Mouse (Mus musculus) T-cell, adult 2 months (primary cell): ENCODE data around the gene Shisa5.
A peak's percentile ranks its signal among the peaks of the same experiment; 100 is the strongest.

Experiments
- DNase-seq: peaks from one replicate; pipeline ENCODE4 v3.0.0; 2022; ENCODE audit warnings: low spot score

Gene Shisa5

GRCm38 (mm10) chr9:109022866-109023685, 15.3 kb upstream of the Shisa5 start:
- DNase-seq, result peak; percentile 23

DNA sequence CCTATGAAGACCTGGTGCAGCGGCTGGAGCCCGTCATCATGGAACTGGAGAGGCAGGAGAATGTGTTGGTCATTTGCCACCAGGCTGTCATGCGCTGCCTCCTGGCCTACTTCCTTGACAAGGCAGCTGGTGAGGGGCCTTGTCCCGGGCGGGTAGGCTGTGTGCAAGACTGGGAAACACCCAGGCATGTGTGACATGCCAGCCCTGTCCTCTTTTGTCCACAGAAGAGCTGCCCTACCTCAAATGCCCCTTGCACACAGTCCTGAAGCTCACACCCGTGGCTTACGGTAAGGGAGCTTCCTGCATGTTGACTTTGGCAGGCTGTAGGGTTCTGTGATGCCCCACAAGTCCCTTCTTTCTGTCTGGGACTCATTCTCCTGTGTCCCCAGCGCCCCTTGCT, 10.8 kb upstream of the Shisa5 start:
- DNase-seq, result no peak

DNA sequence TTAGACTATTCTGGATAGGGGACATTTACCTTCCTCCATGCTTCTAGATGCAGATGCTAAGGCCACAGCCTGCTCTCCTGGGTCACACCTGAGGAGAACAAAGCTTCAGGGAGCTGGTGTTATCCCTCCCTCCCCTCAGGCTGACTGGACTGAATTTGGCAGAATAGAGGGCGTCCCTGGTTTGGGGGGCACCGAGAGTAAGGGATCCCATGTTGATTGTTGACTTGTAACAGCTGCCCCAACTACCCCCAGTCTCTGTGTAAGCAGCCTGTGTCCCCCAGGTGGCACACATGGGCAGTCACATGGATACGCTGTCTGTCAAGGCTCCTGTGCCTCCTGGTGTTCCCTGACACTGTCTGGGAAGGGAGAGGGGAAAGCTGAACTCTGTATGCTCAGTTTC, 9.9 kb upstream of the Shisa5 start:
- DNase-seq, result no peak

DNA sequence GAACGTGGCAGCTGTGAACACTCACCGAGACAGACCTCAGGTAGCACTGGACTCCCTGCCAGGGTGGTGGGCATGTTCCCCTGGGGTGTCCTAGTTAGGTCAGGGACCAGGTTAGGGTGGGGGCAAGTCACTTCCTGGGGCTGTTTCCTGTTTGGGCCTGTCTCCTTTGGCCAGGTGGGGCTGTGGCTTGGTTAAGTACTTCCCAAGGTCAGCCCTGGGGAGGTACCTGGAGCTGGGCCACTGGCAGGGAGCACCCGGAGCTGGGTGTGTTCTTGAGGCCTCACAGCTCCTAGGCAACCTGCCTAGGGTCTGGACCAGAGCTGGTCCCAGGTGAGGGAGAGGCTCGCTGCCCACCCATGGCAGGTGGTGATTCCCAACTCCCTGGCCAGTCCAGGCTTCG, 9.4 kb upstream of the Shisa5 start:
- DNase-seq, result no peak

DNA sequence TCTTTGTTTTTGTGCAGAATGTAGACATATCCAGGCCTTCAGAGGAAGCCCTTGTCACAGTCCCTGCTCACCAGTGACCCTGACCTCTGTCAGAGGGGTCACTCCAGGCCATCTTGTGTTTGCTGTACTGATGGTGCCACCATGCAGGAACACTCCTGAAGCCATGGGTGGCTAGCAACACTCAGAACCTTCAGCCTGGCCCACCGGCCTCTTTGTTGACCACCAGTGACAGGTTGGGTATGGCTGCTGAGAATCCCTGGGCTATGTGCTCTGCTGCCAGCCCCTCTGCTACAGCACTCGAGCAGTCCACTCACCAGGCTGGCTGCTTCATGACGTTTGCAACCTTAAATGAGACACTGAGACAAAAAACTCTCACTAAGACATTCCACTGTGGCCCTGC, 8.1 kb upstream of the Shisa5 start:
- no peak for DNase-seq

- DNase-seq, result no peak
Observed at GRCm38 (mm10) chr9:109031001-109031400, 7.4 kb upstream of the Shisa5 start.

DNA sequence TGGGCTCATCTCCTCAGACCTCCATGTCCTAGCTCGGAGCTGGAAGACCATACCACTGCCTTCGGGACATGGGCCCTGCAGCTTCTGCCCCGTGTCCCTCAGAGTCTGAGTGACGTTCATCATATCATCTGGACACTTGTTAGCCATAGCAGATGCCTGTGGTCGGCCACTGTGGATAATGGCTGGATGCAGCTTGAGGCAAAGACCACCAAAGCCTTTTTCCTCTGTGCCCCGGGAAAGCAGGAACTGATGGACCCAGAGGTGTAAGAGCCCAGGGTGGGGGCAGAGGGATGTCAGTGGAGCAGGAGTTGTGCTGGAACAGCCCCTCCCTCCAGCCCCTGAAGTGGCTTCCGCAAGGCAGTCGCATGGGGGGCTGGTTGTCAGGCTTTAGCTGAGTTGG, 6.7 kb upstream of the Shisa5 start:
- DNase-seq, result no peak

DNA sequence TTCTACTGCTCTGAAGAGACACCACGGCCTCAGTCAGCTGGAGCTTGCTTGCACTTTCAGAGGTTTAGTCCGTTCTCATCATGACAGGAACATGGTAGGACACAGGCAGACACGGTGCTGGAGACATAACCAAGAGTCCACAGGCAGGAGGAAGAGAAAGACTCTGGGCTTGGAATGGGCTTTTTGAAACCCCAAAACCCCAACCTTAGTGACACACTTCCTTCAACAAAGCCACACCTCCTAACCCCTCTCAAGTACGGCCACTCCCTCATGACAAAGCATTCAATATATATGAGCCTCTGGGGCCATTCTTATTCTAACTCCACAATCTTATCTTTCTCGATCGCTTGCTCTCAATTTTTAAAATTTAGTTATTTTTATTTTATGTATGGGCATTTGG, 5.9 kb upstream of the Shisa5 start:
- no peak for DNase-seq

GRCm38 (mm10) chr9:109038901-109039364, 568 bp downstream of the Shisa5 start:
- DNase-seq, result no peak

GRCm38 (mm10) chr9:109039681-109040080, 1.3 kb downstream of the Shisa5 start:
- no peak for DNase-seq

- DNase-seq, result no peak
Observed at GRCm38 (mm10) chr9:109040216-109040615, 1.9 kb downstream of the Shisa5 start.

- no peak for DNase-seq
Observed at GRCm38 (mm10) chr9:109040906-109041305, 2.5 kb downstream of the Shisa5 start.

DNA sequence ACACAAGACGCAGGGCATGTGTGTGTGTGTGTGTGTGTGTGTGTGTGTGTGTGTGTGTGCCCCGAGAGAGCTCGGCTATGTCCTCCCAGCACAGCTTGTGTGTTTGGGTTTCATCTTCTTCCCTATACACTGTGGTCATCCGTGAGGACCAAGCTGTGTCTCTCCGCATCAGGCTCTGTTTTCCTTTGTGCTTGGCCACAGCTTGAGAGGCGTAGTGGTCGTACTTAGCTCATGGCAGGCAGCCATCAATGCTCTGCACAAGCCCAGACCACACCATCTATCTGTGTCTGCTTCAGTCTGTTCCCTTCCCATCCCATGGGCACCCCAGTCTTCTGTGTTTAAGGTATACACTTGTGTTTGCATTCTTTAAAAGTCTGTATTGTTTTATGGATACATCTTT, 3.0 kb downstream of the Shisa5 start:
- DNase-seq, result no peak

GRCm38 (mm10) chr9:109046306-109046705, 7.9 kb downstream of the Shisa5 start:
- DNase-seq, result peak; percentile 89

- DNase-seq, result no peak
Observed at GRCm38 (mm10) chr9:109049316-109049715, 11.0 kb downstream of the Shisa5 start.

- peak; percentile 20 for DNase-seq
Observed at GRCm38 (mm10) chr9:109049996-109050673, 11.8 kb downstream of the Shisa5 start.

GRCm38 (mm10) chr9:109050674-109050997, 12.3 kb downstream of the Shisa5 start:
- no peak for DNase-seq

GRCm38 (mm10) chr9:109051011-109051501, 12.7 kb downstream of the Shisa5 start:
- DNase-seq, result peak; percentile 88

DNA sequence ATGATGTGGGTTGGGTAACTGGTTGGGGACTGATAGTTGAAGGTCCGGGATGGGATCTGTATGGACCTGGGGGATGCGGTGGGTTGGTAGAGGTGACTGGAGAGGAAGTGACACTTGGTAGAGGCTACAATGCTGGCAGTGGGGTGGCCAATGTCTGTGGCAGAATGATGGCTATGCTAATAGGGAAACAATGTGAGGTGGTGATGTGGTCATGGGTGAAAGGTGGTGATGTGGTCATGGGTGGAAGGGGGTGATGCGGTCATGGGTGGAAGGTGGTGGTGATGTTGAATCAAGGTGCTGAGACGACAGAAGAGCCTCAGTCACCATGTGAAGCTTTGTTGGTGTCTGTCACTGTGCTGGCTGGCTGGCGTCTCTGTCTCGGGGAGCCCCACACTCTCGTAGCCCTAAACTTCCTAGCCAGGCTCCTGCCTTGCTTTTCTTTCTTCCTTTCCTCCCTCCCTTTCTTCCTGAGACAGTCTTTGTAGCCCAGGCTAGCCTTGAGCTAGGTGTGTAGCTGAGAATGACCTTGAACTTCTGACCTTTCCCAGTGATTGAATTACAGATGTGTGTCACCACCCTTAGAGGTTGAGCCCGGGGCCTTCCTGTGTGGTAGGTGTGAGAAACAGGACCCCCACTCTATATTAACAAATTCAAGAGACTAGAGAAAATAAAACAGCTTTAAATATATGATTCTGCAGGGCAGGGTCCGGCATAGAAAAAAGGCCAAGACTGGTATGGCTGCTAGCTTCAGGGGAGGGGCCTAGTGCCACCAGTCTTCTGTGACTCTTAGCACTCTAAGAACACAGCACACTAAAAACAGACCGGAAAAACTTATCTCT, 13.5 kb downstream of the Shisa5 start:
- DNase-seq, result peak; percentile 89

DNA sequence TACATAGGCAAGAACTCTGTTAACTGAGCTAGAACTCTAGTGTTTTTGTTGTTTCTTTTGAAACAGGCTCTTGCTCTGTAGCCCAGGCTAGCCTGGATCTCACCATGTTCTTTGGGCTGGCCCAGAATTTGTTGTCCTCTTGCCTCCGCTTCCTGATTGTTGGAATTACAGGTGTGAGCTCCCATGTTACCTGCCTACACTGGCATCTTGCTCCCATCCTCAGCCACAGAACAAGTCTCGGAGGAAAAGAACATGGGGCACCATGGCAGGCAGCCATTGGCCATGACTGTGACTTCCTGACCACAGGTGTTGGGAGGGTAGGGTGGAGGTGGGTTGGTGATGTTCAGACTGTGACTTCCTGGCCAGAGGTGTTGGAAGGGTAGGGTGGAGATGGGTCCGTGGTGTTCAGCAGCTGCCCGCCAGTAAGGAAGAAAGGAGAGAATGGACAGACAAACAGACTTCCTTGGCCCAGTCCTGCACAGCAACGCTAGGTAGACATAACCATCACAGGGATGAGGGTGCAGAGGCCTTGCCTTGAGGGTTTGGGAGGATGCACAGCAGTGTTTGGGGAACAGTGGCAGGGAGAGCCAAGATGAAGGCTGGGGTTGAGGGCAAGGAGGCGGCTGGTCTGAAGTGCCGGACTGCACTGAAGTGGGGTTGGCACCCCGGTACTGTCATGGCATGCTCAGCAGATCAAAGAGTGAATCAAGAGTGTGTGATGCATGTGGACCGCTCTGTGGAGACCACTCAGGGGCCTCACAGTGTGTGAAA, 14.3 kb downstream of the Shisa5 start:
- DNase-seq, result peak; percentile 80

DNA sequence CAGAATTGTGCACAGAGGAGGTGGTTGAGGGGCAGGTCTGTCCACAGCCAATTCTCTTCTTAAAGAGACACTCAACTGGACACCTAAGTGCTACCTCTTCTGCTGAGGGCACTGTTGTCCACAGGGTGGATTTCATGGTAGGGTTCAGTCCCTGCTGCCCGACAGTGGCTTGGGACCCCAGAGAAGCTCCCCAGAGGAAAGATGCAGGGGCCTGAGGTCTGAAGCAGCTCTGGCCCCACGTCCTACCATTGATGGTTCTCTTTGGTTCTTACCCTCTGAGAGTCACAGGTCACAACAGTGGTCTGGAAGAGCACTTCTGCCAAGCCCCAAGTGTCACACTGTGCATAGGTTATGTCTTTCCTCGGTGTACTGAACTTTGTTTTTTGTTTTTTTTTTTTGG, 15.0 kb downstream of the Shisa5 start:
- DNase-seq, result no peak

DNA sequence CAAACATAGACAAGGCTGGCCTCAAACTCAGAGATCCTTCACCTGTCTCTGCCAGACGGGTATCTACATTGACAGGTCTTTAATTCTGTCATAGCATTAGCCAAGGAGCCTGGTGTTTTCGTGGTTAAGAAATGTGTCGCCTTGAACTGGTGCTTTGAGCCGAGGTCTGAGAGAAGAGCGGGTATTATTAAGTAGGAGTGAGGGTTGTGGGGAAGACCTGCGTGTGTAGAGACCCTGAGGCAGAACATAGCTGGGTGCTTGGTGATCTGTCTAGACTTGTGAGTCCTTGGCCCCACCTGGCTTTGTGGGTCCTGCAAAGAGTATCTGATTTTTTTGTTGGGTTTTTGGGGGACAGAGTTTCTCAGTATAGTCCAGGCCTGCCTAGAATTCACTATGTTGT, 15.5 kb downstream of the Shisa5 start:
- peak; percentile 15 for DNase-seq
